Mouse (Mus musculus): Measurements from ENCODE around the gene Igfbp5.
A peak's percentile ranks its signal among the peaks of the same experiment; 100 is the strongest.

Igfbp5 gene

DNA sequence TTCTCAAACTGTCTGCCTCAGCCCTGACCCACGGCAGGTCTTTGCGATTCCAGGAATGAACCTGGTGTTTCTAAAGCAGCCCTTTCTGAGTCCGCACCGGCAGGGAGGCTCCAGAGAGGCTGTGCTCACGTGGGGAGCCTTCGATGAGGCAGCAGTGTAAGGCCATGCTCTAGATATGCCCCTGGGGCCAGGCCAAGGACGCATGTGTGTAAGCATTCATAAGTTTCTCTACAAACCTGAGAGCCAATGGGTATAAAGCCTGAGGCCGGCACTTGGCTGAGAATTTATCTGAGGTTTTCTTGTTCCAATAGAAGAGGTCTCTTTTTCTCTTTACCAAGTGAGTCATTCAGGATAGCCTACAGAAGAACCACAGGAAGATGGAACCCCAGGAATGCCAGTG, 35.3 kb downstream of the Igfbp5 start:
- no peak for DNase-seq

DNA sequence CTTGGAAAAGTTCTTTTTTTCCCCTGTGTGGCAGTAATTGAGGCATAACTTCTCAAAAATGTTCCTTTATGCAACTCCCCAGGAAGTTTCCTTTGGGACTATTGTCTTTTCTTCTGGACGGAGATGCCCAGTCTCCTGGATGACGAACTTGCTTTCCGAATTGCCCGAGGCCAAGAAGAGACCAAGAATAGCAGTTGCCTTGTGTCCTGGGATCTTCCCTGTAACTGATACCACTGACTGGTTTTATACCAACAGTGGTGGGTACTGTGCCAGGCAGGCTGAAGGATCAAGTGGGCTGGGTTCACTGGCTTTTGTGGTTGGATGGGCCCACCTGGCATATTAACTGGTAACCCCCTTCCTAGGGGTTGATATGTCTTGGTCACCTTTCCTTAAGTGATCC, 41.1 kb downstream of the Igfbp5 start:
- no peak for DNase-seq

- no peak for DNase-seq
These were observed 42.0 kb downstream of the Igfbp5 start for GRCm38 (mm10) chr1:72832715-72833153.

GRCm38 (mm10) chr1:72830485-72830884, 44.2 kb downstream of the Igfbp5 start:
- no peak for DNase-seq

DNA sequence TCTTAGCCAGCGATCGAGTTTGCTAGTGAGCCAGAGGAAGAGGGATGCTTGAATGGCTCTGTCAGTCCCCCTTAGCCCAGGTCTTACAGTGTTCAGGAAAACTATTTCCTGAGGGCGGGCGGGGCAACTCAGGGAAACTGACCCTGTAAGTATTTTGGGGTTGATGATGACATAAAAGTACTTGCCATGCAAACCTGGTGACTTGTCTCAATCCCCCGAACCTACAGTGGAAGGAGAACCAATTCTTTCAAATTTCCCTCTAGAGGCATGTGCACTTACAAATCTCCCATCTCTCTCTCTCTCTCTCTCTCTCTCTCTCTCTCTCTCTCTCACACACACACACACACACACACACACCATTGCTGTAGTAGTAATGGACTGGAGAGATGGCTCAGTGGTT, 45.8 kb downstream of the Igfbp5 start:
- no peak for DNase-seq

DNA sequence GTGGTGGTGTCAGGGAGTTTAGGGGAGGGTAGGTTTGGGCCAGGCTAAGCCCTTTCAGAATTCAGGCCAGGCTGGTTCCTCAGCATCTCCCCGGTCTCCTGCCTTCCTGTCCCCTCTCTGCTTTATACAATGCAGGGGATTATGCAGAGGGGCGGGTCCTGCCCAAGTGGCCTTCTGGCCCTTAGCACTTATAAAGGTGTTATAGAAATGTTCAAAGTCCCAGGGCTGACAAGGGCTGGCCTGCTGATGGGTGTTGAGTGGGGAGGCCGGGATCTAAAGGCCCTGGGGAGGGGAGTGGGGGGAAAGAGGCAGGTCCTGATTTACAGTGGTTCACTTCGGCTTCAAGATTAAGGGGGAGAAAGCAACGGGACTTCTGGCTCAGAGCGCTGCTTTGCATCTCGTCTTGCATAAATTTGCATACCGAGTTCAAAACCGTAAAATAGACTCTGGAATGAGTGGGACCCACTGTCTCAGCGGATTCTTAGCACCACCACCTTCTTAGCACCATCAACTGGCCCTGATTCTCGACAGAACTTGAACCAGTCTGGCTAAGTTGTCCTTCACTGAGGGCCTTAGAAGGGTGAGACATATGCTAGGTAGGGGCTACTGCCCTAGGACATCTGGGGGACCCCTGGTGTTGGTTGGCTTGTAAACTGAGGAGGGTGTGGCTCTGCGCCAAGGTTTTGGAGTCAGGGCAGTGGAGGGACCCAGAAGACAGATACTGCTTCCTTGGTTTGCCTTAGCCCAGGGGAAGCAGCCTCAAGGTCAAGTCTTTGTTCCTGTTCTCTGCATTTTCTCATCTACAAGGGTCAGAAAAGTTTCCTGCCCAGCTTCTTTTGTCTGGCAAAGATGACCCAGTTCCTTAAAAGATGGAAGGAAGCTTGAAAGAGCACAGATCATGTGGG, 47.0 kb downstream of the Igfbp5 start:
- DNase-seq = no peak

DNA sequence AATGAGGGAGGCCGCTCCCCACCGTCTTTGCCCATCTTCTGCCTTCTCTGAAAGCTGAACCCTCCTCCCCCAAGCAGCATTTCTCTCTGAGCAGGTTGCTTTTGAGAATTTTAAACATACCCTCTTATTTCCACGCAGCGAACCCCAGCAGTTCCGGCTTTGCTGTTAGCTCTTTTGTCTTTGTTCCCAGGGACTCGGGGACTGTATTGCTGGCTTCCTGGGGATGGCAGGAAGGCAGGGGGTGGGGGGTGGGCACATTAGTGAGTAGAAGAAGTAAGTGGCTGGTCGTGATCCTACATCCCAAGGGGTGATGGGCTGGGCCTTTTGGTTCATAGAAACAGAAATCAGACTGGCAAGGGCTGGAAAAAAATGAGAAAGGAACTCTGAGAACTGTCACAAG, 47.8 kb downstream of the Igfbp5 start:
- no peak for DNase-seq

- DNase-seq = no peak
These were observed 48.2 kb downstream of the Igfbp5 start for GRCm38 (mm10) chr1:72826446-72826845.

DNA sequence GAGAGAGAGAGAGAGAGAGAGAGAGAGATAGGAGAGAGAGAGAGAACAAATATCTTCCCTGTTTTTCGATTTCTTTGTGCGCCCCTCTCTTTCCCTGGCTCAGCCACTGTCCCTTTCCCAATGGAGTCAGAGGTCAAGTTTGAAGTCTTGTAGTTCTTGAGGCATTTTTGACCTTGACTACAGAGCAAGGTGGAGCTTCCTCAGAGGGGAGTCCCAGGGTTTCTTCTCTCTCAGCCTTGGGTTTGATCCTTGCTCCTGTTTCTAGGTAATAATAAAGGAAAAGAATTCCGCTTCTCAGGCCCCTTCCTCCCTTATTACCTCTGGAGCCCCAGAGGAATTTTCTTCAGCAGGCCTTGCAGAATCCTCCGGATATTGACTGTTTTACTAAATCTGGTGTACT, 48.8 kb downstream of the Igfbp5 start:
- no peak for DNase-seq

DNA sequence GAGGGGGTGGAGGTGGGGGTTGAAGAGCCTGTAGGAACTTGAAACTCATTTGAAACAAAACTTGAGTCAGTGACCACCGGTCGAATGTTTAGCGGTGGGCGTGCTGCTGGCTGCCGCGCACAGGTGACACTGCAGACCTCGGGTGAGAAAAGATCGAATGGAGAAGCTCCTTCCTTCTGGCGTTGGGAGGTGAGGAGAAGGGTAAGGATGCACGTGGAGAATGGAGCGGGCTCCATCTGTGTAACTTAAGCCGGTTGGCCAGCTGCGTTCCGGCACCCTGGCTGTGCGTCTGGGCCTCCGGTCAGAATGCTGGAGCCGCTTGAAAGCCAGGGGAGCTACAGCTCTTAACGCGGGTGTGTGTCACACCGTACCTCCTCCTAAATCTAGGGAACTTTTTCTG, 49.4 kb downstream of the Igfbp5 start:
- no peak for DNase-seq

DNA sequence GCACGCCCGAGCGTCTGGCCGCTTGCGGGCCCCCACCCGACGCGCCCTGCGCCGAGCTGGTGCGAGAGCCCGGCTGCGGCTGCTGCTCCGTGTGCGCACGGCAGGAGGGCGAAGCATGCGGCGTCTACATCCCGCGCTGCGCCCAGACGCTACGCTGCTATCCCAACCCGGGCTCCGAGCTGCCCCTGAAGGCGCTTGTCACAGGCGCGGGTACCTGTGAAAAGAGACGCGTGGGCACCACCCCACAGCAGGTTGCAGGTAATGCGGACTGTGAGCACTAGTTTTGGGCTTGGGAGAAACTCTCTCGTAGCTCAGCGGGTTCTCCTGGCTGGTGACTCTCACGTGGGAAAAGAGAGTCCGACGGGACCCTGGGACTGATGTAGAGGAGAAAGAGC, 50.0 kb downstream of the Igfbp5 start:
- DNase-seq = no peak

DNA sequence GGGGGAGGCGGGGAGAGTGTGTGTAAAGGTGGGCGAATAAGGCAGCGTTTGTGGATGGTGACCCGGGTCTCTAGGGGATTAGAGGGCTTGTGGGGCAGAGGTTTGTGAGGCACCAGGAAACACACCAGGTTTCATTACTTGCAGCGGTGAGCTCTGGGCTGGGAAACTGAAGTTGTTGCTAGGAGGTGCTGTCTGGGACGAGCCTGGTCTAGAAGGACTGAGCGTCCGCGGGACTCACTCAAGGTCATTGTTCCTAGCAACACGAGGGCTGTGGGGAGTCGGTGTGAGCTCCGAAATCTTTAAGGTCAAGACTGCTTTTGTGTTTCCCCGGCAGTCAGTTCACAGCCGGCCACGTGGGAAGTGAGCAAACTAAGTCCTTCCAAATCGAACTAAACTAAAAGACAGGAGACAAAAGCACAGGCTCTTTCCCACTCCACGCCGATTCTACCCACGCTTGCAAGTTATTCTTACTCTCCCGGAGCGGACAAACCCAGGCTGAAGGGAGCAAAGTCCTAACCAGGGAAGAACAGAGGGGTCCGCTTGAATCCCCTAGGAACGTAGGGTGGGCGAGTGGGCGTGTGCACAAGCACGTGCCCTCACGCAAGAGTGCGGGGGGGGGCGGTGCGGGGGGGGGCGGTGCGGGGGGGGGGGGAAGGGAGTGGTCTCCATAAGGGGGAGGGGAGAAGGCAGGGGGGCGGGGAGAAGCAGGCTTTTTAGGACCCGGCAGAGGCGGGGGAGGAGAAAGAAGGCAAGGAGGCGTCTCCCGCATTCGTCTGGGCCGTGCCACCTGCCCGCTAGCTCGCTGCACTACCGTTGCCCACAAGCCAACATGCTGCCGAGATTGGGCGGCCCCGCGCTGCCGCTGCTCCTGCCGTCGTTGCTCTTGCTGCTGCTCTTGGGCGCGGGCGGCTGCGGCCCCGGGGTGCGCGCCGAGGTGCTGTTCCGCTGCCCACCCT, 50.7 kb downstream of the Igfbp5 start, which contains the start of gene Igfbp2:
Gene Igfbp2 (plus strand): TSS at position 753 of the 956 bp plus-strand sequence.
- DNase-seq = peak; percentile 39

DNA sequence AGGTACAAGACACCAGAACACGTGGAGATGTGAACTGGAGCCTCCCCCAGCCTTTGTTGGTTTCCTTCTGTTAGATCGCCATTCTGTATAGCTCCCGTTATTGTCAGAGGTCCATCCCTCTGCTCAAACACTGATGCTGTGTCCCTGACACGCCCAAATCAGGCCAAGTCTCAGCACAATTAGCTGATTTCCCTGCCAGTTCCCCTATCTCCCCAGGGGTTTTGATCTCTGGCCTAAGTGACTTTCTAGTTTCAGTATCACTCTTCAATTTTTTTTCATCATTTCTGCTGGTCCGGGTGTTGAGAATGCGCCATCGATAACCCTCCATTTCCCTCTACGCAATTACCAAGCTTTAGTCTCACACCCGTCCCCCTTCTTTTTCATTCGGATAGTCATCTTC, 51.8 kb downstream of the Igfbp5 start:
- DNase-seq = no peak

GRCm38 (mm10) chr1:72819995-72820394, 54.7 kb downstream of the Igfbp5 start:
- no peak for DNase-seq

- no peak for DNase-seq
These were observed 59.1 kb downstream of the Igfbp5 start for GRCm38 (mm10) chr1:72815616-72816015.

DNA sequence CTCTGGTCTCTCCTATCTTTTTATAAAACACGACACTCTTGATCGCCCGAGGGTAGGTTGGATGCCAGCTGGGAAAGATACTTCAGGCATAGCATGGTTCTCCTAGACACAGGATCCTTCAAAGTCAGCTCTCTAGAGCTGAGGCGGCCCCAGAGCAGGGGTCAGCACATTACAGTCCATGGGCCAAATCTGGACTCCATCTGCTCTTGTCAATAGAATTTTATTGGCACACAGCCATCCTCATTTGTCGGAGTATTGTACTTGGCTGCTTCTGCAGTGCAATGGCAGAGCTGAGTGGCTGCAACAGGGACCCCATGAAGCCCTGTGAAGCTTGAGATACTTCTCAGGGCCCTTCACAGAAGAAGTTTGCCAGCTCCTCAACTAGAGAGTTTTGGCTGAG, 59.5 kb downstream of the Igfbp5 start:
- DNase-seq = no peak

GRCm38 (mm10) chr1:72813639-72814403, 60.9 kb downstream of the Igfbp5 start:
- DNase-seq = no peak

- no peak for DNase-seq
These were observed 61.5 kb downstream of the Igfbp5 start for GRCm38 (mm10) chr1:72813089-72813638.

DNA sequence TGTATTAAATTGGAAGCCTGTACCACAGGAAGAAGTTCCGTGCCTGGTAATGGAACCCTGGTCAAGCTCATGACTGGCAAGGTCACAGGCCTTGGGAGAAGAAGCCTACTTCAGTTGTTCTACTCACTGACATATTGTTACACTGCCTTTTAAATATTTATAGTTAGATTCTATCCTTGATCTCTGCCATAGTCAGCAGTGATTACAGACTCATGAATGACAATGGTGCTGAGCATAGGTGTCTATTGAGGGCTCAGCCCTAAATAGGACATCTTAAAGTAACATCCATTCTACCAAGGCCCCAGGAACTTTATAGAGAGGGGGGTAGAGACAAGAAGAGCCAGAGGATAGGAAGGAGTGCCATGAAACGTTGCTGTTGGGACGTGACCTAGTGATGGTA, 63.6 kb downstream of the Igfbp5 start:
- no peak for DNase-seq

DNA sequence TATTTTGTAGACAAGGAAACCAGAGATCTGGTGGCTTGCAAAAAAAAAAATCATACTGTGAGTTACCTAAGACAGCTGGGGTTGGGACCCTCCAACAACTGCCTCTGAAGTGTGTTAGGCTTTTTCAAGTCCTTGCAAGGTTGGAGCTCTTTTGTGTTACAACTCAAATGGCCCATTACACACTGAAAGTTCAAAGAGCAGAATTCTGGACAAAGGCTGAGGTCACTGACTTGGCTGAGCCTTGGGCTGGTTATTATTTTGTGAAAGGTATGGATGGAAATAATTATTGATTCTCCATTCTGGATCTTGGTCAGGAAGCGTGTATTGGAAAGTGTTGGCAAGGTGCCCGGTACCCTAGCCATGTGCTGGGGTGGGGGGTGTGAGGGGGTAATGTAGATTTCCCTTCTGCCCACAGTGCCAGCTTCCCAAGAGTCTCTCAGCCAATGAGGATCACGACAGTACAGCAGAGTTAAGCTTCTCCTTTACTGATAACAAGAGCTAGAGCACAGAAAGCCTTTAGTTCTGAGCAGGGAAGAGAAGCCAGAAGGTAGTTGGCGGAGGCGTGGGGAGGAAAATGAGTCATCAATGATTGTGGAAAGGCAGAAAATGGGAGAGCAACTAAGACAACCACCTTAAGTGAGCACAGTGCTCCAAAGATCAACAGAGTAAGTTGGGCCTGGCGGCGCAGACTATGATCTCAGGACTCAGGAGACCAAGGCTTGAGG, 64.6 kb downstream of the Igfbp5 start:
- peak; percentile 18 for DNase-seq

- DNase-seq = no peak
These were observed 65.4 kb downstream of the Igfbp5 start for GRCm38 (mm10) chr1:72809304-72809703.
